Mouse (Mus musculus) c-Kit-positive CD71-positive TER-119-negative erythroid progenitor cells, embryonic 14.5 days (primary cell): ENCODE measurements around the gene Gm15085.
"Not testable (repeated sequence)": the region's sequence is repeated elsewhere in the genome, so short reads cannot be mapped to it uniquely, and the experiment has no call there.

Experiments used
- DNase-seq: peaks from one replicate; pipeline ENCODE4 v3.0.0-alpha.2; 2013; ENCODE audit warnings: low read depth

Gene Gm15085

GRCm38 (mm10) chrX:149447317-149447716 is at the start of gene Gm15085:
Gm15085 (plus strand) TSS chrX:149447617.
- not testable (repeated sequence) for DNase-seq
